Mouse (Mus musculus) limb, embryonic 11.5 days (tissue): ENCODE data around the gene Pacsin3. TPM values are rescaled to one million over a fixed set of nuclear protein-coding genes. Genes with fewer than 3 reads are reported as not detected.
A peak's percentile ranks its signal among the peaks of the same experiment; 100 is the strongest.

Source experiments
- ATAC-seq: fragments of 200-750 bp; cut with Nextera tagmentation; 2 replicates; pipeline ENCODE4 v1.8.0; 2017; ENCODE audit warnings: low read depth; ENCODE audit not compliant: insufficient number of reproducible peaks, low FRiP score, low TSS enrichment
- DNase-seq: peaks from one replicate; pipeline ENCODE4 v3.0.0-alpha.2; 2015; ENCODE audit warnings: low spot score
- H3K27ac ChIP-seq: fragments of 300-500 bp; sonication (generic); replicated peaks from 2 replicates; pipeline ENCODE4 v1.5.1; 2014; ENCODE audit warnings: low read depth, mild to moderate bottlenecking, low read length
- H3K27me3 ChIP-seq: fragments of 300-500 bp; sonication (generic); 2 replicates; pipeline ENCODE4 v1.6.1; 2014; ENCODE audit warnings: mild to moderate bottlenecking, low read length, mixed read lengths; ENCODE audit not compliant: control insufficient read depth, insufficient read depth
- H3K36me3 ChIP-seq: fragments of 300-500 bp; sonication (generic); 2 replicates; pipeline ENCODE4 v1.6.1; 2014; ENCODE audit warnings: mild to moderate bottlenecking, low read length, moderate library complexity, mixed read lengths; ENCODE audit not compliant: control insufficient read depth, insufficient read depth
- H3K4me1 ChIP-seq: fragments of 300-500 bp; sonication (generic); 2 replicates; pipeline ENCODE4 v1.6.1; 2014; ENCODE audit warnings: low read length, mixed read lengths; ENCODE audit not compliant: control insufficient read depth, insufficient read depth
- H3K4me2 ChIP-seq: fragments of 300-500 bp; sonication (generic); 2 replicates; pipeline ENCODE4 v1.6.1; 2014; ENCODE audit warnings: low read depth, mild to moderate bottlenecking, moderate library complexity; ENCODE audit not compliant: severe bottlenecking
- H3K4me3 ChIP-seq: fragments of 300-500 bp; sonication (generic); 2 replicates; pipeline ENCODE4 v1.5.1; 2014; ENCODE audit warnings: low read depth, low read length
- H3K9ac ChIP-seq: fragments of 300-500 bp; sonication (generic); 2 replicates; pipeline ENCODE4 v1.6.1; 2014; ENCODE audit warnings: mild to moderate bottlenecking, low read length
- H3K9me3 ChIP-seq: fragments of 300-500 bp; sonication (generic); 2 replicates; pipeline ENCODE4 v1.6.1; 2016; ENCODE audit warnings: low read length; ENCODE audit not compliant: control insufficient read depth
- WGBS: fragments of 180-500 bp; shearing (Covaris S2); extraction: QIAGEN DNeasy Blood & Tissue Kit; methylation state at CpG from one replicate; pipeline ENCODE4 v1.1.7; 2014; 5-methylcytosine and 5-hydroxymethylcytosine counted together
- polyA plus RNA-seq: library from polyadenylated mRNA; unstranded; fragments of >200 nt; fragmentation: Nextera tagmentation; extraction: Ambion mirVana; gene quantifications from 2 replicates; pipeline ENCODE4 v1.2.1, GENCODE M21; 2014

The Pacsin3 gene
- polyA plus RNA-seq, 1 experiment from 2014 or later: 29.5 TPM

DNA sequence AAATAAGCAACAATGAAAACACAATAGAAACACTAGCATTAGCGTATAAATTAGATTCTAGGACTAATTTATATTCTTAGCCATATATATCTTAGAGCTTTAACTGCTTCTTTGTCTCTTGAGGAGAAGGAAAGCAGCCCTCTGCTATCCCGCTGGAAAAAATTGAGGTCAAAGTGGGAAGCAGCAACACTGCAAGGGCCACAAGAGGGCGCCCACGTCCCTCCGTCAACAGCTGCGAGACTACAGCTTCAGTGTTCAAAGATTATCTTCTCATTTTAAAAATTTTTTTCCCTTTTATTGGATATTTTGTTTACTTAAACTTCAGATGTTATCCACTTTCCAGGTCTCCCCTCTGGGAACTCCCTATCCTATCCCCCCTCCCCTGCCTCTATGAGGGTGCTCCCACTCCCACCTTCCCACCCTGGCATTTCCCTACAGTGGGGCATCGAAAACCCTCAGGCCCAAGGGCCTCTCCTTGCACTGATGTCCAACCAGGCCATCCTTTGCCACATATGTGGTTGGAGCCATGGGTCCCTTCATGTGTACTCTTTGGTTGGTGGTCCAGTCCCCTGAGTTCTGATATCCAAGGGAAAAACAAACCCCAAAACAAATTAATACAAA is 30.2 kb downstream of the Pacsin3 start:
- DNase-seq (peak; percentile 88), ATAC-seq (no peak)
- no peak overlapping the region for H3K27ac ChIP-seq
- H3K9me3 ChIP-seq: no peaks in the 10 kb centered on the region
- H3K4me1 ChIP-seq: peaks cover 4% of the 10 kb centered on the region
- no peaks in the 10 kb centered on the region for H3K27me3 ChIP-seq
- 15% methylated on average over 7 of the region's 7 CpGs for WGBS
- no peak overlapping the region for H3K4me2 ChIP-seq
- no peak overlapping the region for H3K9ac ChIP-seq
- H3K36me3 ChIP-seq: no peaks in the 10 kb centered on the region
- no peak overlapping the region for H3K4me3 ChIP-seq

DNA sequence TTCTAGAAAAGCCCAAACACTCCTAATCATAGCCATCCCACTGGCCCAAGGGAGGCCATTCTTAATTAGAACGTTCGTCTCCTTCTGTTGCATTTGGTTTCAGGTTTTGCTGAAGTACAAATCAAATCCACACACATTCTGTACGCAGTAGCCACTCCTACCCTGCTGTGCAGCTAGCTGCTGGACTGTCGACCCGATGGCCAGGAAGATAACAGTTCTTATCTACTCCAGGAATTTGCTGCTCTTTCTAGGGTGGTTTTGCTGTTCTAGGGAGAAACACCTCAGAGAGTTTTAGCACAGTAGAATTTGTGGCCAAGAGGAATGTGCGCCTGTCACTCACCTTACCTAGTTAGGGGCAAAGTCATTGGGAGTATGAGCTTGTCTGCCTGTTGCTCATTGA is 31.8 kb downstream of the Pacsin3 start:
- H3K36me3 ChIP-seq: no peaks in the 10 kb centered on the region
- no peaks in the 10 kb centered on the region for H3K27me3 ChIP-seq
- no peak overlapping the region for H3K27ac ChIP-seq
- 69% methylated on average over 6 of the region's 6 CpGs for WGBS
- no peak for DNase-seq
- no peak overlapping the region for H3K4me3 ChIP-seq
- no peak overlapping the region for H3K9ac ChIP-seq
- no peaks in the 10 kb centered on the region for H3K9me3 ChIP-seq
- H3K4me1 ChIP-seq: peaks cover 4% of the 10 kb centered on the region
- no peak for ATAC-seq
- H3K4me2 ChIP-seq: no peak overlapping the region

DNA sequence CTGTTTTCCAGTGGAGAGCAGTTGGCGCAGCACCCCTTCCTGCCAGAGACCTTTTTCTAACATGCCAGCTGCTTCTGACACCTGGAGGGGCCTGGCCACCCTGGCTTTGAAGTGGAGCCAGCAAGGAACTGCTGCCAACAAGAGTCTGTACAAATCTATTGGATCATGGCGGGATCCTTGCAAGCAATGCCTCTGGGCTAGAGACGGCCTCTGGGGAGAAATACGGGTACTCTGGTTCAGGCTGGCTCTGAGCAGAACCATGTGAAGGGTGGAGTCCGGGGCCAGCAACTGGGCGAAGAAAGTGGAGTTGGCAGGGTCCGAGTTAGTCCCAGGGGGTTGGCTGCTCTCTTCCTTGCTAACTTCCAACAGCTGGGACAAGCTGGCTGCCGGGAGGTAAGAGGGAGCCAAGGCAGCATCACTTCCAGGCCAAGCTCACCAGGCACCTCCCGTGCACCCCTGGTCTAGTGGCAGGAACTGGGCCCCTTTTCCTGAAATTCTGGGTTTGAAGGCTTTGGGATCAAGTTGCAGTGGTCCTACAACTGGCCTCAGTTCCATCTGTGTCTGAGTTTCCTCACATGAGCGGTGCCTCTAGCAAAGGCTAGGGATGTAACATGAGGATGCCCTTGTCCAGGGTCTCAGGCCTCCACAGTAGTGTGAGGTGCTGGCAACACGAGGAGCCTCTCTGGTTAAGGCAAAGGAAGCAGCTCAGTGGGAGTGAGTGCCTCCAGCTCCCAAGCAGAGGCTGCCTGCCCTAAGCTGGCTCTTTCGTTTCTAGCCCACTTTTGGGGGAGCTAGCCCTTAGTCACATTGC is 35.6 kb downstream of the Pacsin3 start:
- no peak for DNase-seq
- Histone ChIP-seq H3K36me3 (no peaks in the 10 kb centered on the region), H3K27me3 (no peaks in the 10 kb centered on the region), H3K9me3 (no peaks in the 10 kb centered on the region), H3K4me3 (no peak overlapping the region), H3K4me1 (no peaks in the 10 kb centered on the region), H3K9ac (no peak overlapping the region), H3K27ac (no peak overlapping the region), H3K4me2 (no peak overlapping the region)
- 70% methylated on average over 12 of the region's 12 CpGs for whole genome bisulfite sequencing
- ATAC-seq: no peak

DNA sequence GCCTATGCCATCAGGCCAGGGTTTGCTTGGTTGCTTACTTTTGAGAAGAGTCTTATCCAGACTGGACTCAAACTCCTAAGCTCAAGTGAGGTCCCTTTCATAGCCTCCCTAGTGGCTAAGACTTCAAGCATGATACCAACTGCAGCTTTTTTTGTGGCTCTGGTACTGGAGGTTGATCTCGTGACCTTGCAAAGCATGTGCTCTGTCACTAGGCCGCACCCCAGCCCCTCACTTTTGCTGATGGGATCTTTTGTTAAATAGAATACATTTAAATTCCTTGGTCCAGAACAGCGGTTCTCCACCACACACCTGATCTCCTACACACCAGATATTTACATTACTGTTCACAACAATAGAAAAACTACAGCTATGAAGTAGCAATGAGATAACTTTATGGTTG is 38.5 kb downstream of the Pacsin3 start:
- DNase-seq: no peak
- Histone ChIP-seq H3K4me3 (no peak overlapping the region), H3K4me2 (no peak overlapping the region), H3K9ac (no peak overlapping the region), H3K4me1 (peaks cover 5% of the 10 kb centered on the region), H3K9me3 (no peaks in the 10 kb centered on the region), H3K36me3 (no peaks in the 10 kb centered on the region), H3K27ac (no peak overlapping the region), H3K27me3 (no peaks in the 10 kb centered on the region)
- ATAC-seq: no peak
- WGBS: 90% methylated on average over 3 of the region's 3 CpGs

DNA sequence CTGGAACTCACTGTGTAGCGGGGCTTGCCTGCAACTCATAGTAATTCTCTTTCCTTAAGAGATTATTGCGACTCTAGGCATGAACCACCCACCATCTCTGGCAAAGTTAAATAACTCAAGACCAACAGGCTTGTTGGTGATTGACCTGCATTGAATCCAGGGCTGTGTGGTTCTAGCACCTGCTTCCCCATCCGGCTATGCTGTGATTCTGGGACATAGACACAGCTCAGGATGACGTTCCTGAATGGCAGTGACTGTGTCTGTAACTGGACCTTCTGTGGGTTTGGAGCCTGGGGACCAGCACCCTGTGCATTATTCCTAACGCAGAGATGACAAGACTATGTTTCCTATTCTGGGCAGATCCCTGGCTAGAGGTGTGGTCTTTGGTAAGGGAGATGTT is 40.1 kb downstream of the Pacsin3 start:
- Histone ChIP-seq H3K27me3 (no peaks in the 10 kb centered on the region), H3K4me1 (peaks cover 5% of the 10 kb centered on the region), H3K27ac (no peak overlapping the region), H3K4me2 (no peak overlapping the region), H3K9me3 (no peaks in the 10 kb centered on the region), H3K4me3 (no peak overlapping the region), H3K36me3 (no peaks in the 10 kb centered on the region), H3K9ac (no peak overlapping the region)
- WGBS: 90% methylated on average over 5 of the region's 5 CpGs
- DNase-seq: no peak
- no peak for ATAC-seq

DNA sequence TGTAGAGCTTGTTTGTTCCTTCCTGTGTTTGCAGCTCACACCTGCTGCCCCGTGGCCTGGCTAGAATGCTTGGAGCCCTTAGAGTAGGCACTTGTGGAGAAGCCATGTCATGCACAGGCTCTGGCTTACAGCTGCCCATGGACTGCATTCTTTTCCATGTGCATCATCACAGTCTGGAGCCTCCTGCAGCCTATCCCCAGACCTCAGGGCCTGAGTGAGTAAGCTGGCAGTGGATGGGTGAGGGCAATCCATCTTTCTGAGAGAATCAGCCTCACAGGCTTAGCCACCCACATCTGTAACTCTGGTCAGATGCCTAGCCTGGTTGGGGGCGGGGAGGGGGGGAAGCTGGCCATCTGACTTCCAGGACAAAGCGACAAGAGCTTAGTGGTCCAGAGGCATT is 43.4 kb downstream of the Pacsin3 start:
- Histone ChIP-seq H3K9ac (no peak overlapping the region), H3K9me3 (no peaks in the 10 kb centered on the region), H3K27ac (peak overlapping the region; percentile 62; the same call in 1 of the 2 replicates), H3K4me1 (peaks cover 5% of the 10 kb centered on the region), H3K36me3 (no peaks in the 10 kb centered on the region), H3K4me3 (no peak overlapping the region), H3K27me3 (no peaks in the 10 kb centered on the region), H3K4me2 (no peak overlapping the region)
- DNase-seq (no peak), ATAC-seq (no peak)
- 41% methylated on average over 3 of the region's 3 CpGs for WGBS

DNA sequence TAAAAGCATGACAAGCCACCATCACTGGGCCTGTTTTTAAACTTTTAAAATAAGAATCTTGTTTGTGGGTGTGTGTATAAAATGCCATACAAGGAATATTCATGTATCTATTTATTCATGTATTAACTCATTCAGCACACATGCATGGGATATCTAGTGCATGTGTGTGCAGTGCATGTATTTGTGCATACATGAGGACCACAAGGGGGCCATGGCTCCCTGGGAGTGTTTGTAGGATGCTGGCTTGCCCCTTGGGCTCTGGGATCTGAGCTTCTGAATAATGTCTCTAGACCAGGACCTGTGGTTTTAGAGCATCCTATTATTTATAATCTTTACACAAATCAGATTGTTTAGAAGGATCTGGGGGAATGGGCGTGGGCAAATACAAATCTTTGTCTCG is 45.0 kb downstream of the Pacsin3 start:
- 89% methylated on average over 2 of the region's 2 CpGs for WGBS
- Histone ChIP-seq H3K27ac (no peak overlapping the region), H3K4me1 (peaks cover 5% of the 10 kb centered on the region), H3K4me3 (no peak overlapping the region), H3K4me2 (no peak overlapping the region), H3K27me3 (no peaks in the 10 kb centered on the region), H3K36me3 (no peaks in the 10 kb centered on the region), H3K9me3 (no peaks in the 10 kb centered on the region), H3K9ac (no peak overlapping the region)
- ATAC-seq (no peak), DNase-seq (no peak)

DNA sequence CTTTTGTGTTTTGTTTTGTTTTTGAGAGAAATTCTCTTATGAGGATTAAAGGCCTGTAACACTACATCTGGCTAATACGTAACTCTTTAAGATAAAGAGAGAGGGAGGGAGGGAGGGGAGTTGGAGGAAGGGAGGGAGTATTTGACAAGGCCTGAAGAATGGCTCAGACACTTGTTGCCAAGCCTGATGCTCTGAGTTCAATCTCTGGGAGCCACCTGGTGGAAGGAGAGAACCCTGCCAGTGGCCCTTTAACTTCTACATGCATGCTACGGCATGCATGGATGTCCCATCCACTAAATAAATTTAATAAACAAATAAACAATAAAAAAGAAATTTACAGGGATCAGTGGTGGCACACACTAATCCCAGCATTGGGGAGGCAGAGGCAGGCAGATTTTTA is 46.1 kb downstream of the Pacsin3 start:
- H3K9ac ChIP-seq: no peak overlapping the region
- H3K9me3 ChIP-seq: no peaks in the 10 kb centered on the region
- WGBS: 82% methylated on average over 2 of the region's 2 CpGs
- H3K27ac ChIP-seq: no peak overlapping the region
- no peak overlapping the region for H3K4me3 ChIP-seq
- ATAC-seq (no peak), DNase-seq (no peak)
- H3K27me3 ChIP-seq: no peaks in the 10 kb centered on the region
- no peaks in the 10 kb centered on the region for H3K36me3 ChIP-seq
- H3K4me2 ChIP-seq: no peak overlapping the region
- H3K4me1 ChIP-seq: peaks cover 5% of the 10 kb centered on the region
